Mouse (Mus musculus) layer of hippocampus, adult 2 months (tissue): ENCODE results near the gene Olfr1239. TPM values are rescaled to one million over a fixed set of nuclear protein-coding genes. Genes with fewer than 3 reads are reported as not detected.

Experiments
- DNase-seq, 2 experiments: peaks; one replicate each; pipeline ENCODE4 v3.0.0; 2022; ENCODE audit warnings: low spot score in 2 of 2
- H3K27ac ChIP-seq: fragments of 200-600 bp; 2 replicates; pipeline ENCODE4 v1.8.1; 2022
- H3K4me3 ChIP-seq: fragments of 200-600 bp; 2 replicates; pipeline ENCODE4 v1.8.1; 2022; ENCODE audit warnings: mild to moderate bottlenecking
- CTCF ChIP-seq: fragments of 200-600 bp; conservative IDR thresholded peaks from 2 replicates; pipeline ENCODE4 v1.8.1; 2022; ENCODE audit warnings: antibody characterized with exemption, mild to moderate bottlenecking, moderate library complexity
- long read RNA-seq, 2 experiments: library from polyadenylated mRNA; stranded (forward); transcript quantifications; one replicate each; pipeline ENCODE4 v2.0.0; 2021; ENCODE audit warnings: borderline mapping rate in 2 of 2
- total RNA-seq, 2 experiments: library from RNA; stranded (reverse); gene quantifications; 2 replicates each; pipeline ENCODE4 v1.2.3; 2021

Olfr1239 gene
- not detected for total RNA-seq
- long read RNA-seq, experiment 1, result 0 reads
- long read RNA-seq, experiment 2, result 0 reads

- H3K4me3 ChIP-seq, result no peak within 1 kb of the TSS
- no peak within 1 kb of the TSS for H3K27ac ChIP-seq
- TF ChIP-seq CTCF, result no peak
- no peak for DNase-seq
Measured at GRCm38 (mm10) chr2:89420307-89420706, at the start of gene Olfr1239. TSS of gene Olfr1239 (minus strand) at chr2:89420407.

- TF ChIP-seq CTCF, result no peak
- Histone ChIP-seq H3K4me3 (no peak within 1 kb of the TSS), H3K27ac (no peak within 1 kb of the TSS)
- DNase-seq, result no peak
Measured at GRCm38 (mm10) chr2:89442900-89443299, 22.7 kb upstream of the Olfr1239 start, which contains the start of gene Olfr1240. TSS of gene Olfr1240 (minus strand) at chr2:89443000.

DNA sequence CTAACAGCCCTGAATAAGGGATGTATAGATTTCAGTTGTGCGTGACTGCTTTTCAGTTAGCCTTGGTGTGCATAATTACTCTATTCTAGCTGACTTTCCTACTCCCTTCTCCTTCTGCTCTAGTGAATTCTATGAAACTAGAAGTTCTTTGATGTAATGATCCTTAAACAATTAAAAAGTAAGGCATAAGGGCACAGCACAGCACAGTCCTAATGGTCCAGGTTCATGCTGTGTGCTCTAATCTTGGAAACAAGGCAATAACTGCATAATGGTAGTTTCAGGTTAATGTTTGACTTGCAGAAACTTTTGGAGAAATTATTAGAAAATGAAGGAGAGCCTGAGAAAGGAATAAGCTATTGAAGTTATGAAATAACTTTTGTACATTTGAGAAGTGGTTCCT, 5.7 kb downstream of the Olfr1239 start:
- Histone ChIP-seq H3K4me3 (no peak overlapping the region), H3K27ac (no peak overlapping the region)
- TF ChIP-seq CTCF, result no peak
- DNase-seq, result no peak

DNA sequence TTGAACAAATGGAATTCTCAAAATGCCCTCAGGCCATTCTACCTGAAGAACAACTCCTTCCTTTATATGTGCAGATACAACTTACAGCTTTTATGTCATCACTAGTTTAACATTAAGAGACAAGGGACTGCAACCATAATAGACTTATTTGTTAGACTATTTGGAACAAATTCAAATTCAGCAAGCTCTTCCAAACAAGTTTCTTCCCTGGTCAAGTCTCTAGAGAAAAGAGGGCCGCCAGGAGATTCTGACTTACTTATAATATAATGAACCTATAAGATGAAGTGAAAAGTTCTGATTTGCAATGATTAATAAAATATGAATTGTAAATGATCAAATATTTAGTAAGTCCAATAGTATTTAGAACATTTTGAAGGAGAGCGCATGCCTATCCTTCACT, 10.6 kb downstream of the Olfr1239 start, which contains the start of gene Olfr1238:
Gene Olfr1238, minus strand, starts transcription at position 101 of the 400 bp plus-strand sequence.
- H3K27ac ChIP-seq, result no peak within 1 kb of the TSS
- TF ChIP-seq CTCF, result no peak
- H3K4me3 ChIP-seq, result no peak within 1 kb of the TSS
- DNase-seq, result no peak

- Histone ChIP-seq H3K4me3 (no peak overlapping the region), H3K27ac (no peak overlapping the region)
- DNase-seq, result no peak
- no peak for TF ChIP-seq CTCF
Measured at GRCm38 (mm10) chr2:89400882-89401281, 19.3 kb downstream of the Olfr1239 start.

Other genes with a start within 250 kb of the Olfr1239 start
- gene Olfr1225, start 245.7 kb downstream of the Olfr1239 start, total RNA-seq, result not detected
- gene Olfr1226, start 220.4 kb downstream of the Olfr1239 start, total RNA-seq, result not detected
- gene Olfr1228, start 166.3 kb downstream of the Olfr1239 start, total RNA-seq, result not detected
- not detected for gene Olfr1229, start 132.4 kb downstream of the Olfr1239 start, total RNA-seq
- gene Olfr1230, start 123.1 kb downstream of the Olfr1239 start, total RNA-seq, result not detected
- gene Olfr1231, start 113.3 kb downstream of the Olfr1239 start, total RNA-seq, result not detected
- gene Olfr1232, start 90.7 kb downstream of the Olfr1239 start, total RNA-seq, result not detected
- not detected for gene Olfr1233, start 78.0 kb downstream of the Olfr1239 start, total RNA-seq
- gene Olfr1234, start 55.5 kb downstream of the Olfr1239 start, total RNA-seq, result not detected
- gene Olfr1238, start 10.7 kb downstream of the Olfr1239 start, total RNA-seq, result not detected
- not detected for gene Olfr1240, start 22.6 kb upstream of the Olfr1239 start, total RNA-seq
- gene Olfr1241, start 66.7 kb upstream of the Olfr1239 start, total RNA-seq, result not detected
- not detected for gene Olfr1242, start 77.9 kb upstream of the Olfr1239 start, total RNA-seq
- gene Olfr1243, start 111.1 kb upstream of the Olfr1239 start, total RNA-seq, result not detected
- not detected for gene Olfr1245, start 158.0 kb upstream of the Olfr1239 start, total RNA-seq
- gene Olfr1246, start 172.8 kb upstream of the Olfr1239 start, total RNA-seq, result not detected
- under 1 TPM; 0.10 TPM for gene Olfr1247, start 193.7 kb upstream of the Olfr1239 start, total RNA-seq
- not detected for gene Olfr1248, start 197.8 kb upstream of the Olfr1239 start, total RNA-seq
- not detected for gene Olfr1249, start 214.6 kb upstream of the Olfr1239 start, total RNA-seq
- gene Olfr1250, start 241.1 kb upstream of the Olfr1239 start, total RNA-seq, result not detected